Mouse (Mus musculus) layer of hippocampus, adult 2 months (tissue): ENCODE results near the gene Gm20911. TPM values are rescaled to one million over a fixed set of nuclear protein-coding genes. Genes with fewer than 3 reads are reported as not detected.
"Not testable (repeated sequence)": the region's sequence is repeated elsewhere in the genome, so short reads cannot be mapped to it uniquely, and the experiment has no call there.

ENCODE experiments used
- DNase-seq, 2 experiments: peaks; one replicate each; pipeline ENCODE4 v3.0.0; 2022; ENCODE audit warnings: low spot score in 2 of 2
- H3K27ac ChIP-seq: fragments of 200-600 bp; 2 replicates; pipeline ENCODE4 v1.8.1; 2022
- H3K4me3 ChIP-seq: fragments of 200-600 bp; 2 replicates; pipeline ENCODE4 v1.8.1; 2022; ENCODE audit warnings: mild to moderate bottlenecking
- long read RNA-seq, 2 experiments: library from polyadenylated mRNA; stranded (forward); transcript quantifications; one replicate each; pipeline ENCODE4 v2.0.0; 2021; ENCODE audit warnings: borderline mapping rate in 2 of 2
- total RNA-seq, 2 experiments: library from RNA; stranded (reverse); gene quantifications; 2 replicates each; pipeline ENCODE4 v1.2.3; 2021

The Gm20911 gene
- total RNA-seq = not detected
- long read RNA-seq, experiment 1 = 0 reads
- long read RNA-seq, experiment 2 = 0 reads

GRCm38 (mm10) chrY:81457707-81458106 lies at the start of gene Gm20911:
TSS of gene Gm20911 (plus strand) at chrY:81458007.
- not testable (repeated sequence) for H3K27ac ChIP-seq, H3K4me3 ChIP-seq, DNase-seq
